Mouse (Mus musculus) testis, adult 10 weeks (tissue): ENCODE measurements around the gene Tusc1. TPM values are rescaled to one million over a fixed set of nuclear protein-coding genes. Genes with fewer than 3 reads are reported as not detected.

ENCODE experiments used
- polyA plus RNA-seq: library from polyadenylated mRNA; stranded (reverse); fragments of 350-450 nt; fragmentation: Illumina TruSeq; extraction: RNeasy Lipid Tissue Mini Kit (QIAGEN cat#74804); gene quantifications from one replicate; pipeline ENCODE4 v1.2.3, GENCODE M21; 2014; ENCODE audit warnings: low read depth, low replicate concordance

Tusc1 gene
- polyA plus RNA-seq = 16.6 TPM

DNA sequence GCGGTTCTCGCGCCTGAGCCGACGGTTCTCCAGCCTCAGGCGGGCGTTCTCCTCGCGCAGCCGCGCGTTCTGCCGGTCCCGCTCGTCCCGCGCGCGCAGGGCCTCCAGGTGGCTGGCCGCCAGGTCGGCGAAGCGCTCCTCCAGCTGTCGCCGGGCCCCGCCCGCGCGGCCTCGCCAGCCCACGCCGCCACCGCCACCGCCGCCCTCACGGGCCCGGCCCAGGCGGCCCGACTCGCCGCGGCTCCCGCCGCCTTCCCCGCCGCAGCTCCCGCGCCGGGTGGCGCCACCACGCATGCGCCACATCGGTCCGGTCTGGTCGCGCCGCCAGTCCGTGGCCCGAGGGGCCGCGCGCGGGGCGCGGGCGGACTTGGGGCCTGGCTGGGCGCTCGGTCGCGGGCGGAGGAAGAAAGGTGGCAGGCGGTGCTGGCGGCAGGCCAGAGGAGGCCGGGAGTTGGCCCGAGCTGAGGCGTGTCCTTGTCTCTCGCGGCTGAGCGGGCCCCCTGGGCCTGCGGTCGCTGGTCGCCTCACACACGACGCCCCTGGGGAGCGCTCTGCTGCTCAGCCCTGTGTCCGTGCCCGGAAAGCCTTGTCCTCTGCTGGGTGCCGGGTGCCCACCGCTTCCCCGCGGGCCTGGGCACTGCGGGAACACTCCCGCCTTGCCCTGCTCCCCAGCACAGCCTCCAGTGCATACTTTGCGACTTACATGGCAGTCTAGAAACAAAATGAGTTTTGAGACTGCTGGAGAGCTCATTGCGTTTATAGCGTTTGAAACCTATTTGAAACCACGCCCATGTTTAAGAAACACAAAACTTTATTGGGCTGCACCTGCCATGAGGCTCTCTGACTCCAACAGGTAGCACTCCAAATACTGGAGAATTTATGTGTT is at the start of gene Tusc1:
Tusc1 (minus strand) TSS at position 394 of the 886 bp plus-strand sequence.

